Mouse (Mus musculus) cerebellum, adult 11-12 months (tissue): ENCODE measurements around the gene Kazald1.

Experiments
- DNase-seq: peaks from one replicate; pipeline ENCODE4 v3.0.0; 2022

The Kazald1 gene

DNA sequence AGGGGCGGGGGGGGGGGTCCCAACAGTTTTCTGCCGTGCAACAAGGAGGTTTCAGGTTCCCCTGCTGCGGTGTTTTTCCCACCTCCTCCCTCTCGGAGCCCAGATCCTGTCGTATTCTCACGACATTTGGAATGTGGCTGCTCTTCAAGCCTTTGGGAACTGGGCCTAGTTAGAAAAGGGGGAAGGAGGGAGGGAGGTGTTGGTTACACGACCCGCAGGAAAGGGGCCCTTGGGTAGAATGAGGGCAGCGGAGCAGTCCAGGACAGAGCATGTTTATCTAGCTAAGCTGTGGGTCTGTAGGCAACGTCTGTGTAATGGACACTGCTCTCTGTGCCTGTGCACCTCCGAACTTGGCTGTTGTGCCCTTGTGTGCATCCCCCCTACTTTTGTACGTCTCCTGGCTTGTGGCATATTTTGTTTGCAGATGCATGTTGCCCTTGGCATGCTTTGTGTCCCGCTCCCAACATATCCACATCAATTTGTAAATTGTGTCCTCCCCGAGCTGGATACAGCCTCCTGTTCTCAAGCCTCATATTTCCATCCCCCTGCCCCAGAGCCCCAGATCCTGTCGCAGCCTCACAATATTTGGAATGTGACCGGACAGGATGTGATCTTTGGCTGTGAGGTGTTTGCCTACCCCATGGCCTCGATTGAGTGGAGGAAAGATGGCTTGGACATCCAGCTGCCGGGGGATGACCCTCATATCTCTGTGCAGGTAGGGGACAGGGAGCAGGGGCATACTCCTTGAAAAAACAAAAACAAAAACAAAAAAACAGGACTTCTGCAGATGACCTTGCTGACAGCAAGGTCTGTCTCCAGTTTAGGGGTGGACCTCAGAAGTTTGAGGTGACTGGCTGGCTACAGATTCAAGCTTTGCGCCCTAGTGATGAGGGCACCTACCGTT, 3.0 kb downstream of the Kazald1 start:
- DNase-seq, result peak; percentile 42

DNA sequence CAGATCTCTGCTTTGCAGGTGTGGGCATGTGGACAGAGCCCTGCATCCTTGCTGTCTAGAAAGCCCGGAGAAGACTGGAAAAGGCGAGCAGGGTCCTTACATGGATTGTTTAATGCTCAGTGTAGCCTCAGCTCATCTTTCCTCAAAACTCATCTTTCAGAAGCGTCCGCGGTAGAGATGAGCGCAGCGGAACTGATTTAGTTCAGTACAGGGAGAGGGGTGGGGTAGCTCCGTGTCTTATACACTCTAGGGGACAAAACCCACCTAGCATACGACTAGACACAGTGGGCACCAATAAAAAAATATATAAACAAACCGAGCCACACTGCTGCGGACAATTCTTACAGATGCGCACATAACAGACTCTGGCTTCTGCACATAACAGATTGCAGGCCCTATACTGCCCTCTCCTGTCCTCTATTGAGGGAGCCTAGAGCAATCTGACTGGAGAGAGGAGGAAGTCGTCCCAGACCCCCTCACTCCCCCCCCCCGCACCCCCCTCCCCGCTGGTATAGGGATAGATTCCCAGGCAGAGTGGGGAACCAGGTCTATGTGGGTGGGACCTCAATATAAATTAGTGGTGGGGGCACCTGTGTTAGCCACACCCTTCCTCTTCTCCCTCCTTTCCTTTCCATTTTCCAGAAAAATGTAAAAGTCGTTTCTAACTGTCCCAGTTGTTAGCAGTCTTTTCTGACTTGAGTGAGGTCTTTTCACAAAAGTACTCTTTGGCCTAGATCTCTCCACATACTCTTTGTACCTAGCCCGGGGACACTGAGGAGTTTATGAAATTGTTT, 4.1 kb downstream of the Kazald1 start:
- DNase-seq, result peak; percentile 44

DNA sequence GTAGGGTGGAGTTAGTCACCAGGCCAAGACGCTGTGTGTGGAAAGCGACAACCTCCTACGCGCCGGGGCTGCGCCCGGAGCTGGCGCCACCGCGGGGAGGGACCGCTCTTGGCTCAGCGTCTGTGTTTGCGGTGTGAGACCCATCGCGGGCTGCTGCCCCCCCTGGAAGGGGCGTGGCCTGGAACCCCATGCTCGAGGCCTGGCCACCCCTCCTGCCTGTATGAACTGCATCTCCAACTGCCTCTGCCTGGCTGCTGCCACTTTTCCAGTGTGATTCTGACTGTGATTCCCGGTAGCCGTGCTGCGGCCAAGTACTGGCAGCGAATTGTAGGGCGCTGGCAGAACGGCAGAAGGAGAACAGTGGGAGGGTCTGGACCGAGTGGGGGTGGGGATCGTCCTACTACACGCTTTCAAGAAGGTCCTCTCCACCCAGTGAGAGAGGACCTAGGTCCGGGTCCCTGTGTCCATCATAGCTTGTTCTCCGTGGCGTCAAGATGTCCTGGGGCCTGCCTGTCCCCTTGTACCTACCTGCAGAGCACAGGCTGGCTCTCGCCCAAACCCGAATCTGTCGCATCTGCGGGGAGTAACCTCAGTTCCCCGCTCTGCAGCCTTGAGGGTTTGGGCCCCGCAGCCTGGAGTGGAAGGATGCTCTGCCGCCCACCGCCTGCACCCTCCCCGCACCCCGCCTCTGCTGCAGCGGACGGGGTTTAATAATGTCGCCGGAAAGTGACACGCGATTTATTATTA, 4.9 kb downstream of the Kazald1 start:
- peak; percentile 88 for DNase-seq

DNA sequence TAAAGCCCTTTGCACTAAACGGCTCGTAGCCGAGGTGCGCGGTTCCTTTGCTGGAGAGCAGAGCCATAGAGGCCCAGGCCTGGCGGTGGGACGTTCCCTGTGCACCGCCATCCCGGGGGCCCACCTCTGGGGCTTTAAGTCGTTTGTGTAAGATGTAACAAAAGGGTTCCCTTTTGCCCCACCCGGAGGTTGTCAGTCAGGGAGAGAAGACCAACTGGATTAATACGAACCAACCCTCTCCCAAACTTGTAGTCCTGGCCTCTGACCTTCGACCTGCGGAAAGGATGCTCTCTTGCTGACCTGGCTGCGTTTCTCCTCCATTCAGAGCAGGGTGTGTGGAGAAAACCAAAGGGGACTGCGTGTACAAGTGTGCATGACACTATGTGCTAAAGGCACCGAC, 5.7 kb downstream of the Kazald1 start:
- DNase-seq, result peak; percentile 50

DNA sequence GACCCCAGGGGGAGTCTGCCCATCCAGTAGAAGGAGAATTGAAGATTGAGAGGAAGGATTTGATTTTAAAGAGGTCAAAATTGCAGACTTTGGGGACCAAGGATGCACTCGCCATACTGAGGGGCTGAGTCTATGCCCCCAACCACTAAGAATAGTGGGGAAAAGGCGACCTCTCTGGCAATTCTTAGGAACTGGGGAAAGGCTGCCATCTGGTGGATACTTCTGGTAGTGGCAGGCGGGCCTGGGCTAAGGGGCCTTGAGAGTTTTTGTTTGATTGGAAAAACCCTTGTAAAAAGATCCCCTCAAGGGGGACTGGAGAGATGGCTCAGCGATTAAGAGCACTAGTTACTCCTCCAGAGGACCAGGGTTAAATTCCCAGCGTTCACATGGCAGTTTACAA, 6.2 kb downstream of the Kazald1 start:
- DNase-seq, result peak; percentile 61

DNA sequence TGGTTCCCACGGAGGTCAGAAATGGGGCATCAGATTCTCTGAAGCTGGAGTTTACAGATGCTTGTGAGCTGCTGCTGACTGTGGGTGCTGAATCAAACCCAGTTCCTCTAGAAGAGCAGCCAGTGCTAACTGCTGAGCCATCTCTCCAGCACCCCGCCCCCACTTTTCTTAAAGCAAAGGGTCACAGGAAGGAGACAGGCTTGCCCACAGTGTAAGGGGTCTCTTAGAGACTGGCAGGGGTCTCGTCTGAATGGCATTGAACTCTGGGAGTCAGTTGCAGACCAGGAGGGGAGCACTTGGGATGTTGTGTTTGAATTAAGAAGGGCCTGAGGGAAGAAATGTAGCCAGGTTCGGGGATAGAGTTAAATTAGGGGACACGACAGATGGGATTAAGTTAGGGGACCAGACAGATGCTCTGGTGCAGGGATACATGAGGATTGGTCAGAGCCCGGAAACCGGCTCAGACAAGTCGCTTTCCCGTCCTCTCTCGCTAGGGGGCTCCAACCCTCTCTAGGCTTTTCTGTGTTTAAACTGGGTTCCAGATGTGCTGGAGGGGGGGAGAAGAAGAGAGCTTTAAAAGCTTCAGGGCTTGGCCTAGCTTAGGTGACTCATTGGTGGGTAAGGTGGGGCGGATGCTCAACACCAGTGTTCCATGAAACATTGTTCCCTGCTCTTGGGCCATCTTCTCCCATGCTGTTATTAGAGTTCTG, 7.0 kb downstream of the Kazald1 start:
- DNase-seq, result peak; percentile 46

DNA sequence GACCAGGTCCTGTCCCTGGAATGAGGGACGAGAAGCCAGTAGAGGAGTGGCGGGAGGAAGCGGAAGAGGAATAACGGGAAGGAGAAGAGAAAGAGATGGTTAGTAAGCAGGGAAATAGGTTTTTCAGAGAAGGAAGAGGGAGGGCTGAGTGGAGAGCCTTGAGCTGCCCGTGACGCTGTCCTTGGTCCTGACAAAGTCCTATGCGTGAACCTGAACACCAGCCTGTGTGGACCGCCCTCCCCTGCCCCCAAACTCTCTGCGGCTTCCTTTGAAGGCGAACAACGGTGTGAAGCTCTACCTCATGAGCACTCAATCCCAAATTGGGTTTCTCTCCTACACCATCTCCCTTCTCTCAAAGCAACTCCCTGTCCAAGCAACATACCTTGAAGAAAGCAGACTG, 22.8 kb downstream of the Kazald1 start:
- DNase-seq, result no peak

DNA sequence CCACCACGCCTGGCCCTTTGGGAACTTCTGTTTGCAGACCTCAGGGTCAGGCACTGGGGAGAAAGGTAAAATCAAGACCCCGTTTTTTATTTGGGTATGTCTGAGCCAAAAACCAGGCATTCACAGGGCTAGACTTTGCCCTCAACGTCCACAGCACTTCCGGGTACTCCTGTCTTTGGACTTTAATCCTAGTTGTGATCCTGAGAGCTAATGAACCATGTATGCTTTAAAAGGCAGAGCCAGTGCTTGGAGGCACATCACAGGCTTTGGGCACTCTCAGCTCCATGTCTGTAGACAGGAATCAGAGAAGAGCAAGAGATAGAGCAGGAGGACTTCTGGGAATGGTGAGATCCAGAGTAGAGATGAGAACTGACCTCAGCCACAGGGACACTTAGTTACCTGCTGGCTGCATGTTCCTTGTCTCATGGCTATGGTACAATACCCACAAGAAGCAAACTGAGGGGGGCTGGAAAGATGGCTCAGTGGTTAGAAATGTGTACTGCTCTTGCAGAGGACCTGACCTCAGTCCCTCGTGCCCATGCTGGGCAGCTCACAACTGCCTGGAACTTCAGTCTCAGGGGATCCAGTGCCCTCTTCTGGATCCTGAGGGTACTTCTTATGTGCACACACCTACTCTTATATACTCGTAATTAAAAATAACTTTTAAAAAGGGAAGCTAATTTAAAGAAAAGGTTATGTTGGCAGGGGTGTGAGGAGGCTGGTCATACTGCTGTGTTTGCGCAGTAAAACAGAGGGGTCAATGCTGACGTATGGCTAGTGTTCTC, 25.6 kb downstream of the Kazald1 start:
- no peak for DNase-seq

DNA sequence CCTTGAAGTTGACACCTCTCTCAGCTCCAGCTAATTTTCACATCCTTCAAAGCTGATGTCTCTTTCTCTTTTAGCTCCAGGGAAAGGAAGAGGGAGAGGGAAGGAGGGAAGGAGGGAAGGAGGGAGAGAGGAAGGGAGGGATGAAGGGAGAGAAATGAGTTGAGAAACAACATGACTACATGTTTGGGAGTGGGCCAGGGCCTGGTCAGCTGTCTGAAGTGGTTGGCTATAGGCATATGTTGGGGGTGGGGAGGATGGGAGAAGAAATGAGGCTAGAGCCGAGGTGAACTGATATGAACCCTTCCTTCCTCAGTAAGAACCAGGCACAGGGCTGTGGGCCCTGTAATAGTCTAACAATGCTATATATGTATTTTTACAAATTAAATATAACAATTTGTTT, 30.6 kb downstream of the Kazald1 start:
- DNase-seq, result no peak

DNA sequence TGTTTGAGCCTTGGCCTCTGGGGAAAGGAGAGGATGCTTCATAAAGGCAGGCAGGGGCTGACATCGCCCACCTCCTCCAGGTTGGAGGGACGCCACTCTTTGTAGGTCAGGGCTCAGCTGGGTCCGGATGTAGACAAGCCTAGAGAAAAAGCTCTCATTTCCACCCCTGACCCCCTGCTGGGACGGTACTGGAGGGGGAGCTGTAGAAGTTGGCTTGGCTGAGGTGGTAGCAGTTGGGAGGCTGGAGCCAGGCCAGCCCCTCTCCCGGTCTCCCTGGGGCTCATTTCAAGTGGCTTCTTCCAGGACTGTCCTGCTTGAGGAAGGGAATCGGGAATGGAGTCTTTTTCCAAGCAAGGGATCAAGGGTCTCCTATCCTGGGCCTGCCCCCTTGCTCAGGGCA, 31.6 kb downstream of the Kazald1 start:
- DNase-seq, result no peak

DNA sequence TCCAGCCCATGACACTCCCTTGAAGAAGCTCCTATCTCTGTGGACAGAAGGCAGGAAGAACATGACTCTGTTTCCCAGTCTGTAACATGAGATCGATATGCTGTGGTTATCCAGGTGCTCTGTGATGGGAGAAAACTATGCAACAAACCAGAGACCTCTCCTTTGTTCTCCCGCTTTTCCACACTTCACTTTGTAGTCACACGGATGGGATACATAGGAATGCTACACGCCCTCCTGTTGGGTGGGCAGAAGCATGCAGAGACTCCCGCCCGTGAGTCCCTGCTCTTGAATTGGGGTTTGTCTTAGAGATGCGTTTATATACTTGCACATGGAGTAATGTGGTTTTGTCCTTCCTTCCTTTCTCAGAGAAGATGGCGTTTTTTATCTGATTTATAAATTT, 35.6 kb downstream of the Kazald1 start:
- no peak for DNase-seq

DNA sequence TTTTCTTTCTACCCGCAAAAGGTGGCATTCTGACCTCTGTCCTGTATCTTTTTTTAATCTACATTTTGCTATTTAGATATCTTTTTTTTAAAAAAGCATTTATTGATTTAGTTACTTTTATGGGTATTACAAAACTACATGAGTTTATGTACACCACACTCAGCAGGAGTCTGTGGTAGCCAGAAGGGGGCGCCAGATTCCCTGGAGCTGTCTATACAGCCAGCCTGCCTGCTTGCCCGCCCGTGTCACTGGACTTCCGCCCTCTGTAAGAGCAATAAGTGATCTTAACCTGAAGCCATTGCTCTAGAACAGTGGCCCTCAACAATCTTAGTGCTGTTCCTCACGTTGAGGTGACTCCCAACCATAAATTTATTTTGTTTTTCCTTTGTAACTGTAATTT, 37.4 kb downstream of the Kazald1 start:
- no peak for DNase-seq

DNA sequence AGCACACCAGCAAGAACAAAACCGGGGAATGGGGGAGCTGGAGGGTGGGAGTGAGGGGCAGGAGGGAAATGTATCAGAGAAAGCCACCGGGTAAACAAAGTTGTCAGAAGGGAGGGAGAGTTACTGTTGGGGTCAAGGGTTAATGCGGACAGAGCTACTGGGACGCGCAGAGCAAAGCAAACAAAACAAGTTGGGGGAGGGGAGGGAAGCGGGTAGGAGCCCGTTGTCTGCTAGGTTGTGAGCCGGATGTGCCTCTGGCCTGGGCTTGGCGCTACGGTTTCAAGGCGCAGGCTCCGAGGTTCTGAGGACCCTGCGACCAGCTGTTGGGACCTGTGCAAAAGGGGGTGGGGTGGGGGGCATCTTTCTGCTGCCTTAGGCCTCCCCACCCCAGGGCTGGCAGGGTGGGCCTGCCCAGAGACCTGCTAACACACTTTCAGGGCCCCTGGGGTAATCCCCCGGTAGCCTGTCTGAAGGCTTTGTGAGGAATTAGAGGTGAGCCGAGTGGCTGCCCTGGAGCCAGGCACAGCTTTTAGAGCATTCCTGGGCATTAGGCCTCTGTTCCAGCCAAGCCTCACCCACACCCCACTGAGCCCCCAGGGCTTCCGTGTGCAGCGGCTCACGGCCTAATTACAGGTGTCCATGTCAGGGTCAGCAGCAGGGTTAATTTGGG, 38.9 kb downstream of the Kazald1 start:
- DNase-seq, result no peak

DNA sequence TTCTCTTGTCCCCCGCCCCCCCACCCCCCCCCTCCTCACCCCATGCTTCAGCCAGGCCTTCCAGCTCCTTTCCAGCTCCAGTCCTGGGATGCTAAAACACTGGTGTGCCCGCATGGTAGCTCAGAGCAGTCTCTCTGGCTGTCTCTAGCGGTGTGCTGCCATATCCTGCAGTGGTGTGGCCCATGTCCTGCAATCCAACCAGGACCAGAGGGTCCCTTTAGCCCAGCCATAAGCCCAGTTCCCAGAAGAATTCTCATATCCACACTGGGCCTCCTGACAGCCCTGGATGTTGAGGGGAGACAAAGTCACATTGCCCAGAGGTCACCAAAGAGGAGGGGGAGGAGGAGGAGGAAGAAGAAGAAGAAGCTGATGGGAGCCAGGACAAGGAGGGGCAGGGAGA, 39.7 kb downstream of the Kazald1 start:
- no peak for DNase-seq

DNA sequence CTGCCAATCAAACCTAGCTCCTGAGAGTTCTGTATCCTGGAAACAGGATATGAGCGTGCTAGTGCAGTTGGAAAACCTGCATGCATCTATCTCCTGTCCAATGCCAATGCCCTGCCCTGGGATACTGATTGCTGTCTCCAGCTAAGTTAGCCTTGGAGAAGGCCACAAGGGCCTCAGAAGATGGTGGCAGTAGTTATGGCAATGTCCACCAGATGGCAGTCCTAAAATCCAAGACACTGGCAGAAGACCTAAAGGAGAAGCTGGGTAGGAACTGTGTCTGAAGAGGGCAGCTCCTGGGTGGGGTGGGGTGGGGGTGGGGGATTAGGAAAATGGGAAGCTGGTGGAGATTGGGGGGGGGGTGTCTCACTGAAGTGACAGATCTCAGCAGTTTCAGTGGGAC, 41.8 kb downstream of the Kazald1 start:
- no peak for DNase-seq
